Mouse (Mus musculus) spleen, postnatal 14 days (tissue): ENCODE results near the gene Plekhg4.
A peak's percentile ranks its signal among the peaks of the same experiment; 100 is the strongest.

Source experiments
- DNase-seq, 2 experiments: peaks; one replicate each; pipeline ENCODE4 v3.0.0; 2021 to 2022; ENCODE audit warnings: low spot score in 2 of 2

Plekhg4 gene

DNA sequence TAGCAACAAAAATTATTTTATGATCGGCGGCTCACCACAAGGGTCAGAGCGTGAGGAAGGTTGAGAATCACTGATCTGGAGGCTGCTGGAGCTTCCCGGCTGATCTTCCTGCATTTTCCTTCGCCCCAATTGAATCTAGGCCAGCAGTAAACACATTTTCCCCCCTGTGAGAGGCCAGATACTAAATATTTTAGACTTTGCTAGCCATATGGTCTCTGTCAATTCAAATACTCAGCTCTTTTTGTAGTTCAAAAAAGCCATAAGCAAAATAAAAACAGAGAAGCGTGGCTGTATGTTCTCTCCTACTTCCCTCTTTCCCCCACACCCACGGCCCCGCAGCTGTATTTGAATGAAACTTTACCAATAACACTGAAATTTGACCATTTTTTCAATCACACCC lies 30.4 kb downstream of the Plekhg4 start:
- no peak for DNase-seq

DNA sequence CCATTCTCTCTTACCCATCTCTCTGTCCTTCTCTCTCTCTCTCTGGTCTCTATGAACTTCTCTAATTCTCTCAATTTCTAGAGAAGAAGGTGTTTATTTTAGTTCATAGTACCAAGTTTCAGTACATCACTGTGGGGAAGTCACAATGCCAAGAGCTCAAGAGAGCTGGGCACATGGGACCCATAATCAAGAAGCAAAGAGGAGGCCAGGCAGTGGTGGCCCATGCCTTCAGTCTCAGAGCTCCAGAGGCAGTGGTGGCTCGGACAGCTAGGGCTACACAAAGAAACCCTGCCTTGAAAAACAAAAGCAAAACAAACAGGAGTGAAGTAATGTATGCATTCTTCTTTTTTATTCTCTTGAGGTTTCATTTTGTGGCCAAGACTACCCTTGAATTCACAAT lies 31.4 kb downstream of the Plekhg4 start:
- no peak for DNase-seq

DNA sequence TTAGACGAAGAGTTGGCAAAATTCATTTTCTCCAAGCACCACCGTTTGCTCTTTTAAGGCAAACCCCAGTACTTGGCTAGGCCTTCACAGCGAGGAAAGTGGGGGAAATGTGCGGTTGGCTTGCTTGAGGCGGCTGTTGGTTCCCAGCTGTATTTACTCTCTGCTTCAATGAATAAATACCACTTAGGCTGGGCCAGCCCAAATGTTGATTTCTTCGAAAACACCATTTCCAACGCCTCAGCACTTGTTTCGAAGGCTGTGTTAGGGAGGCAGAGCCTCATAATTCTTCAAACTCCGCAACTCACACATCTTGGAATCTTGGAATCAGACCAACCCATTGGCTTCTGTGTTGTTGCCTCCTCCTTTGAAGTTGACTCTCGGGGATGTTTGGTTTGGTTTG lies 33.3 kb downstream of the Plekhg4 start:
- DNase-seq, result no peak

DNA sequence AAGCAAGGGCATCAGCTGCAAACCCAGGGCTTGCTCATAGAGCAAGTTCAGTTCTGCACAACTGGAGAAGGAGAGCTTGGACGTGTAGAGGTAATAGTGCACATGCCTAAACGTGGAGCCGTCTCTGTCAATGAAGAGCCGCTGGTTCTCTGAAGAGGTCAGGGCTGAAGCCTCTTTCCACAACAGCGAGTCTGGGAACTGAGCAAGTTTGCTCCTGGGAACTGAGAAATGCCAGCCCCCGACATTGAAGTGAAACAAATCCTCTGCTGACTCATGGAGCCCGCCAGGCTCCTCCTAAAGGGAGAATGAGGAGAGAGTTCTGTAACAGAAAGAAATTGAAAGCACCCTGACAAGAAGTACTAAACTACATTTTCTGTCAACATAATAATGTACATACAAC lies 35.3 kb downstream of the Plekhg4 start:
- DNase-seq, result no peak

DNA sequence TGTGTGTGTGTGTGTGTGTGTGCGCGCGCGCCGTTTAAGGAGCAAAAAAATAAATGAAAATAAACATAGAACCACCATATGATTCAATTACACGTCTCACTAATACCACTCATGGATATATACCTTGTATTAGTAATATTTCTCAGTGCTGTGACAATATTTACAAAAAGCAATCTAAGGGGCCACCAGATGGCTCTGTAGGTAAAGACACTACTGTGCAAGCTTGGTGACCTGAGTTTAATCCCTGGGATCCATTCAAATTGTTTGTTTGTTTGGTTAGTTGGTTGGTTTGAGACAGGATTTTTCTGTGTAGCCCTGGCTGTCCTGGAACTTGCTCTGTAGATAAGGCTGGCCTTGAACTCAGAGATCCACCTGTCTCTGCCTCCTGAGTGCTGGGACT lies 36.9 kb downstream of the Plekhg4 start:
- no peak for DNase-seq

DNA sequence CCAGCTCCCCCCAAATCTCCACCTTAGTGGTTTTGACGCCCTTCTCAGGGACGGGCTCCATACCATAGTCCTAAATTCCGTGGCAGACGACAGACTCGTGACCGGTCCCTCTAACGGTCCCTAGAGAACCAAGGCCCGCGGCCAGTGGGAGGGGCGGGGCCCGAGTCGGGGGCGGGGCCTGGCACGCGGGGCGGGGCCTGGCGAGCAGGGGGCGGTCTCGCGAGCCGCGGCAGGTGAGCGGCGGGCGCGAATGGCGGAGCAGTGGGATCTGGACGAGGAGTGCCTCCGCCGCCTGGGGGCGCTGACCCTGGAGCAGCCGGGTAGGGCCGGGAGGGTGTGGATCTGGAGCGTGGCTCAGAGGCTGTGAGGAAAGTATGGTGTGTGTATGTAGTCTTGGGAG lies 40.3 kb downstream of the Plekhg4 start, which contains the start of the genes Kctd19 and Lrrc36:
TSS of gene Kctd19 (minus strand) at position 112 of the 400 bp plus-strand sequence.
TSS of gene Lrrc36 (plus strand) at position 181 of the 400 bp plus-strand sequence.
- peak; percentile 19 to 36 for DNase-seq

DNA sequence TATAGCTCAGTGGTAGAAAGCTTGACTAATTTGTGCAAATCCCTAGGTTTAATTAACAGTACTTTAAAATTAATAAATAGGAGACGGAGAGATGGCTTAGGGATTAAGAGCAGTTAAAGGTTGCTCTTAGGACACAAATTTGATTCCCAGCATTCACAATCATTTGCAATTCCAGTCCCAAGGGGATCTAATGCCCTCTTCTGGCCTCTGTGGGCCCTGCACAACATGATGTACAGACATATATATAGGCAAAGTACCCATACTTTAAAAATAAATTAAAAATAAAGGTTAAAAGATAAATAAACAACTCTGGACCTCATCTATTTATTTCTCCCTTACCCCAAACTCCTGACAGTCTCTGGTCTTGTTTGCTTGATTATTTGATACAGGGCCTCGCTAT lies 45.9 kb downstream of the Plekhg4 start:
- no peak for DNase-seq

DNA sequence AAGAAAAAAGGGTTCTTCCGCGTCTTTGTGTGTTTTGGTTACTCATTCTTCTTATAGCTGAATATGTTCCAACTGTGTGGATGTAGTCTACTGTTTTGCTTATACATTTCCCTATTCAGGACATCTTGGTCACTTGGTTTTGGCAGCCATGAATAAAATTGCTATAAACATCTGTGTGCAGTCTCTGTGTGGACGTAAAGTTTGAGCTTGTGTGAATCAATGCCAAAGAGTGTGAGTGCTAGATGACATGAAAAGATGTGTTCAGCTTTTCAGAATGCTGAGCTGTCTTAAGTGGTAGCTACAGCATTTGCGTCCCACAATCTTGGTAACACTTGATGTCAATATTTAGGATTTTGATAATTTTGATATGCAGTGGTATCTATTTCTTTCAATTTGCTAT lies 46.7 kb downstream of the Plekhg4 start:
- DNase-seq, result no peak

DNA sequence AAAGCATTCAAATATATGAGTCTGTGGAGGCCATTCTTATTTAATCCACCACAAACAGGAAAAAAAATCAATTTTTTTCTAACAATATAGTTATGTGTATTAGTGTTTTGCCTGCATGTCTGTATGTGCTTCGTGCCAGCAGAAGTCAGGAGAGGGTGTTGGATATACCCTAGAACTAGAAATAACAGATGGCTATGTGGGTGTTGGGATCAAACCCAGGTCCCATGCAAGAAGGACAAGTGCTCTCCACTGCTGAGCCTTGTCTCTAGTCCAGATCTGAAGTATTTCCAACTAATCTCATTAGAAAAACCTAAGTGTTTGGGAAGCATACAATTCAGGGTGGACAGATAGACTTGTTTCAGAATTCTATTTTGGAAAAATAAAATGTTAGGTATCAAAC lies 48.9 kb downstream of the Plekhg4 start:
- DNase-seq, result no peak

DNA sequence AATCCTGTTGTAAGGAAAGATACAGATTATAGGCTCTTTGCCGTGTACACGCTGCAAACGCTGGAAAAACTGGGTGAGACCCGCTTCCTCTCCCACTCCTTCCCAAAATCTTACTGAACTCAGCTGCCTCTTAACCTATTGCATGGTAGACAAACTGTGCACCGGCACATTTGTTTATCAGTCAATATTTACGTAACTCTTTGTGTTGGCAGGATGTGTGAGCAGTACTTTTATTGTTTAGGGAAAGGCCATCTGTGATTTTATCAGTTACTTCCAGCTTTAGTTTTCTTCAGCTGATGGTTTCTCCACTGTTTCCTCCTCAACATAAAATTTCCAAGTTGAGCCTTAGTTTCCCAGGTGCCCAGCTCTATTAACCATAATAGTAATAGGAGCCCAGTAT lies 53.8 kb downstream of the Plekhg4 start:
- DNase-seq, result no peak

DNA sequence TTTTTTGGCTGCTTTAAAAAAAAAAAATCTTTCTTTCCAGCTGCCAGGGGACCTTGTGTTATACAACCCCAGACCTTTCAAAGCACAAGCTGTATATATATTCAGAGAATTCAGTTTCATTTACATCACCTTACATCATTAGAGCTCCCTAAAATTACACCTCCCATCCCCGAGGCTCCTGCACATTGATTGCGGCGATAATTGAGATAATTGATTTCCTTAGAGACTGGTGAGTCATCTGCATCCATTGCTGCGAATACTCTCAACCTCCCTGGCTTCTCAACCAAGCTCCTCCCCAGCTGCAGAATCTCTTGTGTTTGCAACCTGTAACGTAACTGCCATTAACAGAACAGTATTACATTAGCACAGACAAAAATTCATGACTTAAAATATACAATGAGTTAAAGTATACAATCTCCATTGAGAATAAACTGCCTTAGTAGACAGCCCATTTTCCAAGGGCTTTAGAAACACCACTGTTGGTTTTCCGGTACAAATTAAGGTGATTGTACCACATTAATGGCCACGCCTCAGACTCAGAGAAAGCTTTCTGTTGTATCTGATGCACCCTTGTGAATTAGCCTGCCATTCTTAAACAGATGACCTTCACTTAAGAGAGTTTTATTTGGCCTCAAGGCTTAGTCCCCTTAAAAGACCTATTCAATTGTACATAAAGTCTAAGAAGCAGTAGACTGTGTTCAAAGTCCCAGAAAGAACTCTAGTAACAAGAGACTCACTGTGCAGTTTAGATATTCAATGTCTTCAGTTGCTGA lies 58.9 kb downstream of the Plekhg4 start:
- DNase-seq, result no peak
